Mouse (Mus musculus): ENCODE data around the gene Gm49776.

Gm49776 gene

DNA sequence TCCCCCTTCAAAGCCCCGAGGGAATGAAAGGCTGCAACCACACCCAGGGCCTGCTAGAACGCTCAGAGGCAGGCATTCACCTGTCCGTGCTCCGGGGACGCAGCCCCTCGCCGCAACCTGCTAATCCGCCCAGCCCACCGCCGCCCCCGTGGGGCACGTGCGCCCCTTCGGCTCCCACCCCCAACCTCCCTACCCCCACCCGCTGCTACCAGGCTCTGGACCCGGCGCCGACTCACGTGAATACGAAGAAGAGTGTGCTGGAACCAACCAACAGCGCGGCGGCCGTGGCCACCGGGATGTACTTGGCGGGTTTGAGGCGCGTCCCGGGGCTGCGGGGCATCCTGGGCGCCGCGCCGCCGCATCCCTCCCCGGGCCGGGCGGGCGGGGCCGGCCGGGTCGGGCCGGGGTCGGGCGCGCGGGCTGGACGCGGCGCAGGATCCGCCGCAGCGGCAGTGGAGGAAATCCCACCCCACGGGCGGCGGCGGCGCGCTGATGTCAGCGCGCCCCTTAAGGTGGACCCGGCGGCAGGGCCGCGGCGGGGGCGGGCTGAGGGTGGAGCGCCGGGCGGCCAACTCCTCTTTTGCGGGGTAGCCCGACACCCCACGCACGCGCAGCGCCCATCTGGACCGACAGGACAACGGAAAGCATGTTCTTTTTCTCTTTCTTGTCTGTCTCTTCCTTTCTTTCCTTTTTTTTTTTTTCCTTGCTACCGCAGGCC, 23.3 kb downstream of the Gm49776 start, which contains the start of gene Zdhhc8:
Gene Zdhhc8, minus strand, starts transcription at position 466 of the 718 bp plus-strand sequence.
- DNase-seq (ENCODE audit: low spot score in 2 of 2): peak; percentile 76 to 79

DNA sequence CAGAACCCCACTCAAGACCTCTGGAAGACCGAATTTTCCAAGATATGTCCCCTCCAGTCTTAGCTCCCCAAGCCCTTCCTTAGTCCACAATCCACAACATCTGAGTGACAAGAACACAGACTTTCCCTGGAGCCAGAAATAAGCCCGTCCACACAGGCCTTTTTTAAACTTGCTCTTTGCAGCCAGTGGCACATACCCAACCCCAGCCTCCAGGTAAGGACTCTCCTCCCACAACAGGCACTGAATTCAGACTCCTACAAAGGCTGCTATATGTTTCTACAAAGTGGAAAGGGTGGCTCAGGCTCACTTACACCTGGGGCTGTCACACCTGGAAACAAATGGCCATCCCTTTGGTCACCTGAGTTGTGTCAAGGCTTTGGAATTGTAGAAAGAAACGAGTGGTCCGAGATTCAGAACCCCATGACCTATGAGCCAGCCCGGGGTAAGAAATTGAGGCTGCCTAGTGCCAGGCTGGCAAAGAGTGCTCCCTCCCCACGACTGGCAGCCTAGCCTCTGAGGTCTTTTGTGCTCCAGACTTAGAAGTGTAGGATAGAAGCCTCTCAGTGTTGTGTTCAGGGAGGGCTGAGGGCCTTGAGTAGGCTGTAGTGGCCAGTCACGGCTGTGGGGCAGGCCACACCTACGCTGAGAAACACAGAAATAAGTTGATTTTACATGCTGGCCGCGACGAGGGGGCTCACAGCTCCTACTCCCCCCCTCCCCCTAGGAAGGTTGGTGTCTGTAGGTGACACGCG, 24.0 kb downstream of the Gm49776 start:
- DNase-seq (ENCODE audit: low spot score in 2 of 2): no peak

DNA sequence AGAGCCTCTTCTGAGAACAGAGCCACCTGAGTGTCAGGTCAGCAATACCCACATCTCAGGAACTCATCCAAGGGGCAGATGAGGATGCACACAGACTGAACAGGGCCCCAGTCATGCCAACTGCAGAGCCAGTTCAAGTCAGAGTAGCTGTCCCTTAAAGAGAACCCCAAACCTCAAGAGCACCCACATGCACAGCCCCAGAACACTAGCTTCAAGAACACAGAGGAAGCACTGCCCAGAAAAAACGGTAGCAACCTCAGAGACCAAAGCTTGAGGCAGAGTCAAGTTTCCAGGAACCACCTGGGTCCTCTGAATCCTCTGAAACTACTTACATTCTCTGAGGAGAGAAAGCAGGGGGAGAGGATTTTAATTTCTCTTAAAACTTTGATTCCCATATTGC, 24.7 kb downstream of the Gm49776 start:
- DNase-seq (ENCODE audit: low spot score in 2 of 2): no peak

DNA sequence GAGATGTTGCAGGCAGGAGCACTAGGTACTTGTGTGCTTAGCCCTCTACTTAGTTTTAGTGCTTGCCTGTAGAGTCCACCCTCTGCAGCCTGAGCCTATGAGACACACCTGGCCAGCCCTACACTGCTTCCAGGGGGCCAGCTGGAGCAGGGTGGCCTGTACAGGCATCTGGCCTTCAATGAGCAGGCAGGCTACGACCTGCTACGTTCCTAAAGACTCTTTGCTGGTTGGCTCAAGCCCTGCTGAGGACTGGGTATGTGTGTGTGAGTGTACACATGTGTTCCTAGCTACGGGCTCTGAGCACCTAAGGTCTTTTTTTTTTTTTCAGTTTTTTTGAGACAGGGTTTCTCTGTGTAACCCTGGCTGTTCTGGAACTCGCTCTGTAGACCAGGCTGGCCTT, 26.7 kb downstream of the Gm49776 start:
- DNase-seq (ENCODE audit: low spot score in 2 of 2): no peak

DNA sequence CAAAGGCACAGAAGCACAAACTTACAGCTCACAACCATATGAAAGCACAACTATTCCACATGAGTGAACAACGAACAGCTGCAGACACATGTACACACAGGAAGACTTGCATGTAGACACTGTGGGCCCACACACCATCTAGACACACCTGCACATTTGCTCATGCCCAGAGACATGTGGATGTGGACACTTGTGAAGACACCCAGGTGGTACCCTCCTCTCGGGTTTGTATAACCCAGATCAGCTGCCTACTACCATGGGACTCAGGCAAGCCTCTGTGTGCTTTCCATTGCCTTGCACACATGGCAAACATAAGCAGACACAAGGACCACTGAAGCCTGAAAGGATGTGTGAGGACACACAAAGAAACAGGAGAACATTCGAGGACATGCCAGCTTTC, 27.1 kb downstream of the Gm49776 start:
- DNase-seq (ENCODE audit: low spot score in 2 of 2): no peak

DNA sequence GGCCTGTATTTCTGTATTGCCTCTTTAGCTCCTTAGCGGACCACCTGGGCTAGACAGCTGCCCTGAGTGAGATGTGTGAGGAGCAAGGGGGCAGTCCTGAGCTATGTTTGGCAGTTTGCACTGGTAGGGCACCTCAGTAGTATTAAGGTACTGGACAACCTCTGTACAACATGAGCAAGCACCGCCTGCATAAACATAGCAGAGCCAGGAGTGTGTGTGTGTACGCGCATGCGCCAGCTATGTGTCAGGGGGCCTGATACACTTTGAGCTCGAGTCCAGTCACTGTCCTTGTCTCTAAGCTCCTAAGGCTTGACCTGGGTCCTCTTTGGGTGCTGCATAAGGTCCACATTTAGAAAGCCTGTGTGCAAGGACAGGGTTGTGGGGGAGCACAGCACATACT, 27.5 kb downstream of the Gm49776 start:
- no peak for DNase-seq (ENCODE audit: low spot score in 2 of 2)

DNA sequence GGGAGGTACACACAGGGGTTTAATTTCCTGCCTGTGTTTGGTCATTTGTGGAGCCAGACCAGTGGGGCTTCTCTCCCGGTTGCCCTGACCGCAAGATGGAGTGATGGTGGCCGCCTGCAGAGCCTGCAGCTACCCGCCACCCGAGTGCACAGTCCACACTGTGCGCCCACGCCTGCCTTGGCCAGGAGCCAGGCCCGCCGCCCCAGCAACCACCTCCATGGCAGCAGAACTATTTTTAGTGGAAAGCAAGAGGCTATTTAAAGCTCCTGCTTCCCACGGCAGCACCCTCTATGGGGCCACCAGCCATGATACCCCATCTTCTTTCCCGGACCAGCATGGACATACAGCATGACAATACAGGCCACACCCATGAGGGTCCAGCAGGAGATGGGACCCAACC, 28.5 kb downstream of the Gm49776 start:
- peak; percentile 89 to 95 for DNase-seq (ENCODE audit: low spot score in 2 of 2)

DNA sequence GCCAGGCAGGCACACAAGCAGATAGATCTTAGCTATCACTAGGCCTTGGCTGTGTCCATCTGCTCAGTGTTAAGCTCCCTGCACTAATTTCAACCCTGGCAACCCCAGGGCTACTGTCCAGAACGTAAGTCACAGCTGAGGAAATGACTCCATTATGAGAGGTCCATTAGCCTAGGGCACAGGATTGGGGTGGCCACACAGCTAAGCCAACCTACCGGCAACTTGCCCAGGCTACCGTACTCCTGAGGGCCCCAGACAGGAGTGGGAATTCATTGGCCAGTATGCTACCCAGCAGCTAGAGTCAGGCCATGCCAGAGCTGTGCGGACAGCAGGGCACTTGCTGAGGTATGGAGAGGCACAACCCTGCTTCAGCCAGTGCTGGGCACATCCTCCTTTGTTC, 29.3 kb downstream of the Gm49776 start:
- no peak for DNase-seq (ENCODE audit: low spot score in 2 of 2)

DNA sequence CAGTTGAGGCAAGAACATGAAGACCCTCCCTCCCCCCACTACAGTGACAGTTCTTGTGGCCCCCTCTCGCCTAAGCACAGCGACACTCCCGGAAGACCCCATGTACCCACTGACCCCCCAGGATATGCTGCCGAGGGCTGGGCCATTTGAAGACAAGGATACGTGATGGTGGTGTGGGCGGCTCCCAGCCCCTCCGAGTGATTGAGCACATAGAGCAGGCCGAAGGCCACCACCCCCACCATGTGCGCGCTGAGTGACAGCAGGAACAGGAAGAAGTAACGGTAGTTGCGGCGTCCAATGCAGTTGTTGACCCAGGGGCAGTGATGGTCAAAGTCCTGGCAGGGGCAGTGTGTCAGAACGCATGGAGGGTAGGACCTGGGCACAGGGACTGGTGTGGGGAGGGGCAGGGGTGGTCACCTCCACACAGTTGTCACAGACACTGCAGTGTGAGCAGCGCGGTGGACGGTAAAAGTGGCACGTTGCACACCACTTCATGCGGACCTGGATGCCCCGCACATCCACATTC, 30.2 kb downstream of the Gm49776 start:
- DNase-seq (ENCODE audit: low spot score in 2 of 2): no peak

DNA sequence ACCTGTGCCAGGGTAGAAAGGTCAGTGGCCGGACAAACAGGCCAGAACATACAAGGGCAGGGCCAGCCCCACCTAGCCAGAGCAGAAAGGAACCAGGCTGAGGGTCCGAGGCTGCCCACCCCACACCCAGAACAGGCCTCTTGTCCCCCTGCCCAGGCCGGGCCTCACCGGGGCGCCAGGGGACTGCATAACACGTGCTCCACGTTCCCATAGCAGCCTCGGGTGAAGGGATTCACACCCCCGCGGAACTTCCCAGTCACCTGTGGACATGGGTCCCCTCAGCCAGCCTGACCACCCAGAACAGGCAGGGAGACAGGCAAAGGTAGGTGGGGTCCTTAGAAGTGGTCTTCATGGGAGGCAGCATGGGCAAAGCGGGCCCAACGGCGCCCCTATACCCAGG, 30.9 kb downstream of the Gm49776 start:
- no peak for DNase-seq (ENCODE audit: low spot score in 2 of 2)

DNA sequence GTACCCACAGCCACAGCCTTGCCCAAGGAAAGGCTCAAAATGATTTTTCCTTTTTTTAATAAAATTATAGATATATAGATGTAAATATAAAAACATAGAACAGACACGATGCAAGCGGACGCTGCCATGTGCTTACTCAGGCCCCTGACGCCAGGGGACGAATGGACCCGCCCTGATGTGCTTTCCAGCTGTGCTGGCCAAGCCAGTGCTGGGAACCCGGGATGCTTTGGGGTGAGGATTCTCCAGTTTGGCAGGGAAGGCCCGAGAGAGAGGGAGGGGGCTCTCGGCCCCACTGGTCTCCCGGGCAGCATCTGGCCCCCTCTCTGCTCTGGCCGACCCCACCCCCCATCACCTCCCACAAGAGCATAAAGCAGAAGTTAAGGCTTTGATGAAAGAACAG, 35.9 kb downstream of the Gm49776 start:
- DNase-seq (ENCODE audit: low spot score in 2 of 2): no peak

DNA sequence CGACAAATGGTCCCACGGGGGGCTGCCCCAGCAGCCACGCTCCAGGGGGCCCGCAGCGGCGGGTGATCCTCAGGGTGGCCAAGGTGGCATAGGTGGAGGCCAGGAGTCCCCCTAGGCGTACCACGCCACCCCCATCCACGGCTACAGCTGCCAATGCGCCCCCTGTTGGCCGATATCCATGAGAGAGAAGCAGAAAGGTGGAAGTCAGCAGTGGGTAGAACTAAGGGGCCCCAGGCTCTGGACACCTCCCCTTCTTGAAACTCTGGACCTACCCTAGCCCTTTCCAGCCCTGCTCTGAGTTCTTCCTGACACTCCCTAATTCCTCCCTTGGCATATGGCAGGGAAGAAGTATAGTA, 36.6 kb downstream of the Gm49776 start:
- no peak for DNase-seq (ENCODE audit: low spot score in 2 of 2)

DNA sequence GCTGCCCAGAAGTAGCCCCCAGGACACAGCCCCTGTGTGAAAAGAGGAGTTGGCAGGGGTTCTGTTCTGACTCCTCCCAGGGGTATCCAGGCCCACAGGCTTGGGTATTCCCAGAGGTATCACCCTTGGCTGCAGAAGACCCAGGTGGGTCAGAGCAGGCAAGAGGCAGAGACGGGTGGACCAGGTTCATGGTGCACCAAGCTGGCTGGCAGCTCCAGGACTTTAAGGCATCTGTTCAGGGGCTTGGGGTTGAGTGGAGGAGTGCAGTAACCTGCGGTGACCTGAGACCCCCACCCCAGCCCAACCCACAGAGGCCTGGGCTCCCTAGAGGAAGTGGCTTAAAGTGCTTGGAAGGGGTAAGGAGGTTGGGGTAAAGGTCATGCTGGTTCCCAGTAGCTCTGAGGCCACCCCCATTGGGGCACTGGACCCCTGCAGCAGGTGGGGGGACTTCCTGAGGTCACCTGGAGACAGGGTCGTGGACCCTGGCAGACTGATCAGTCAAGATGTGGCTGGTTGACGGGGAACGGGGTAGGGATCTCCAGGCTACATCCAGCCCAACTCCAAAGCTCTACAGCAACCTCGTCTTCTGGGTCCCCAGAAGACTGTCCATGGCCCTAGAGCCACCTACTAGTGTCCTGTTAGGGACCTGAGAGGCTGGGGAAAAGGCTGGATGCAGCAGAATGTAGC, 37.1 kb downstream of the Gm49776 start:
- no peak for DNase-seq (ENCODE audit: low spot score in 2 of 2)

DNA sequence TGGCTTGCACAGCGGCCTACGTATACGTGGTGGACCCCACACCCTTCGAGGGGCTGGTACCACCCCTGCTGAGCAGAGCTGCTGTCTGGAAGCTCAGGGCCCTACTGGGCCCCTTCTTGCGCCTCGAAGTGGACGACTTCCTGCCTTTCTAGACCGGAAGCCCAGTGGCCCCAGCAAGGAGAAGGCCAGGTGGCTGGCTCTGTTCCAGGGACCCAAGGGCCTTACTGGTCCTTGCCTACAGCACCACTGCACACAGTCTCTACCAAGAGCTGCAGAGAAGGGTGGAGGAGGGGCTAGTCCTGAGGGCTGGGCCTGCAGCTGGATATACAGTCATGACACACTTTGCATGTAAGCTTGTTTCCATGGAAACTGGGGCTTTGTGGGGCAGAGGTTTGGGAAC, 38.1 kb downstream of the Gm49776 start:
- DNase-seq (ENCODE audit: low spot score in 2 of 2): no peak

DNA sequence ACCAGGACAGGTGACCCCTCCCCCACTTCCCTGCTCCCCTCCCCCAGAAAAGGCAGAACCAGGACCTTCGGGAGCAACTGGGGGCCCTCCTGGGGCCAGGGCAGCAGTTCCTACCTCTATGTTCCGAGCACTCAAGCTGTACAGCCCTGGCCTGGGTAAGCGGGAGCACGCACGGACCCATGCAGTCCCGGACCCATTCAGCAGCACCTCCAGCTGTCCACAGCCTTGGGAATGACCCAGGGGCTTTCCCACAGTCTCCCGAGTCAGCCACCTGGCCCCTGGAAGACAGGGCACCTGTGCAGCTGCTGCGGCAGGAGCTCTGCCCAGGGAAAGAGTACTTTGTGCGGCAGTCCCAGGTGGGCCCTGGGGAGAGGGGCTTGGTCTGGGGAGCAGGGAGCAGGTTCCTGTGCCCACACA, 39.5 kb downstream of the Gm49776 start:
- no peak for DNase-seq (ENCODE audit: low spot score in 2 of 2)

DNA sequence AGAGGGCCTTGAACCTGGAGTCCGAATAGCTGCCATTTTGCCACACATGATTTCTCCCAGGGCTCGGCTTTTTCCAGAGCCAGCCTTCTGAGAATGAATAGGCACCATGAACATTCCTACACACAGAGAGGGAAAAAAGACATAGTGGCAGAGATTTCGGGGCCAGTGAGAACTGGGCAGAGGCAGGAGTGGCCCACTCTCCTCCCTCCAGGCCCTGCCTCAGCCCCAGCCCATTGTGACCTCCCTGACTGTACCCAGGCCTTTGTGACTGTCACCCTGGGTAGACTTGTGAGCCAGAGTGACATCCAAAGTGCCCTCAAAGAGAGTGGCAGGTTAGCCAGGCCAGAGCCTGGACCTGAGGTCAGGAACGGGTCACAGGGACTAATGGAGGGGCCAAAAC, 40.5 kb downstream of the Gm49776 start, which contains the start of gene Ccdc188:
Gene Ccdc188, plus strand, starts transcription at position 301 of the 400 bp plus-strand sequence.
- no peak for DNase-seq (ENCODE audit: low spot score in 2 of 2)

DNA sequence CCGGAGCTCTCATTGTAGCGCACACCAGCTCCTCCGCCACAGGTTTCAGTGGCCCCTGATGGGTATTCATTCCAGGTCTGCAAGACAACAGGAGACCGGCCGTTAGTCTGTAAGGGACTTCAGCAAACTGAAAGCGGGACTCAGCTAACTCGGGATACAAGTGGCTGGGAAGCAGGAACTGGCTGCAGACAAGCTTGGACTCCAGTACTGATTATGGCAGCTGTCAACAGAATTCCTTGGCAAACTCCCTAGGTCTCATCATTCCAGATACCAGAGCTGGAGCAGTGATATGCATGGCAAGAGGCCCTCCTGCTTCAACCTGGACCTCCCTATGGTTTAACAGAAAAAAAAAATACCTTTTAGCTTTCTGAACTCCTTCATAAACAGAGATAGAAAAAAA, 43.3 kb downstream of the Gm49776 start:
- DNase-seq (ENCODE audit: low spot score in 2 of 2): no peak

DNA sequence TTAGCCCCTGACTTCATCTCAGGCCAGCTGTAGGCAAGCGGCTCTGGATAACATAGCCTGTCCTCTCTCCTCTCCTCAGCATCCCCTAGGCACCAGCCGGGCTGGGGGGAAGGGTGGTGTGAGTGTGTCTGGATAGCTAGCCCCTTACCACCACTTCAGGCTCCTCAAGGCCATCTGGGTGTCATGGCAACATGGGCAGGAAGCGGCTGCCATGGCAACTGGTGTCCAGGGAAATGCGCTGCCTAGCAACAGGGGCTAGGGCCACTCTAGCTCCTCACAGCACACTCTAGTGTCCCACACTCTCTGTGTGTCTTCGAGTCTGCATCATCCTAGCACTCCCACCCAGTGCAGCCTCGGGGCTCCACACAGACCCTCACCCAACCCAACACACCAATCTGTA, 44.4 kb downstream of the Gm49776 start:
- DNase-seq (ENCODE audit: low spot score in 2 of 2): peak; percentile 65 to 80

DNA sequence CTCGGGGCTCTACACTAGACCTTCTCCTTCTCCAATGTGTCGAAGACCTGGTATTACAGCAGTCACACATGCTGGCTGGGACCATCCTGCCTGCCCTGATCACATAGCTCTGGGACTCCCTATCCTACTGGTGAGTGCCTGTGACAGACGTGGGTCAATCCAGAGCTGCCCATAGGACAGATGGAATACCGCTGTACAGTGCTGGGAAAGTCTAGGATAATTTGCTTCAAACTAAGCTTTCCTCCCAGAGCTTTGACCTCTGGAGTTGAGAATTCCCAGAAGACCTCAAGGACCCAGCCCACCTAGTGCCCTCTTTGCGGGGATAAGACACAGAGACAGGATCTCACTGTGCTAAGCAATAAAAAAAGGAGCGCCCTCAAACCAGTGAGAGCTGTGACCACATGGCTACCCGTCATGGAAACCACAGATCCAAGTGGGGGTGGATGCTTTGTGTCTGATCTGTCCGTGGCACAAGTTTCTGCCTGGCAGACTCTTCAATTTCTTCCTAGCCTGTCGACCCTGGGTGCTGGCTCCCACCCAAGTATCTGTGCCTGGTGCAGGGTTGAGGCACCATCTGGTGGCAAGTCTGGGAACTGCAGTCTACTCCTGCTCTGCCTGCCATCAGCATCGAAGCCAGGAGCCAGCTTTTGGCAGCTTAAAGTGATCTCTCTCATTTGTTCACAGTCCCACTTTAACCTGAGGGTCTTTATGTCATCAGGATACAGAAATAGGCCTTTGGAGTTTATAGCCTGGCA, 46.5 kb downstream of the Gm49776 start:
- peak; percentile 95 for DNase-seq (ENCODE audit: low spot score in 2 of 2)

DNA sequence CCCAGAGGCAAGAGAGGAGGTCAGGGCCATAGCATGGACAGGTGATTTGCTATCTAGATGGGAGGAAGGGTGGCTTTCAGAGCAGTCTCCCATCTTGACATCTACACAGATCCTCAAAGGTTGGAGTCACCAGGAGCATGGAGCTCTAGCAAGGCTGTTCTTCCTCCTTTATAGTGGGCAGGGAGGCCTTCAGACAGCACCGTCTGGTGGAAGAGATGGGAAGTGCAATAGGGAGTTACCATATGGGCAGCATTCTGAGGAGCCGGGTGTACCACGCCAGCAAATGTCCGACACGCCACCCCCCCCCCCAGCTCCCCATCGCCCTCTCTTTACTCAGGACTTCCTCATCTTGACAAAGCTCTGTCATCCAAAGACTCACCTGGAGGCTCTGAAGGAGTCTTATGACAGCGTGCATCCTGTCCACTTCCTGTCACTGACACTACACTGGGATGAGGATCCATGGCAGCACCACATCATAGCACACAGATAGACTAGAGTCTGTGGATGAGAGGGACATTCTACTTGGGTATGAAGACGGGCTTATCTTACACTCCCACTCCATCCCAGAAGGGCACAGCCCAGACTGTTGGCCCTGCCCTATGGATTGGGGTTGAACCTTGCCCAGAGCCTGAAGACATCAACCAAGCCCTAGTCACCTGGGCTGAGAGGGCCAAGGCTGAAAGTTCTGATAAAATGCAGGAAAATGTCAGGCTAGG, 47.3 kb downstream of the Gm49776 start:
- DNase-seq (ENCODE audit: low spot score in 2 of 2): peak; percentile 75 to 84

DNA sequence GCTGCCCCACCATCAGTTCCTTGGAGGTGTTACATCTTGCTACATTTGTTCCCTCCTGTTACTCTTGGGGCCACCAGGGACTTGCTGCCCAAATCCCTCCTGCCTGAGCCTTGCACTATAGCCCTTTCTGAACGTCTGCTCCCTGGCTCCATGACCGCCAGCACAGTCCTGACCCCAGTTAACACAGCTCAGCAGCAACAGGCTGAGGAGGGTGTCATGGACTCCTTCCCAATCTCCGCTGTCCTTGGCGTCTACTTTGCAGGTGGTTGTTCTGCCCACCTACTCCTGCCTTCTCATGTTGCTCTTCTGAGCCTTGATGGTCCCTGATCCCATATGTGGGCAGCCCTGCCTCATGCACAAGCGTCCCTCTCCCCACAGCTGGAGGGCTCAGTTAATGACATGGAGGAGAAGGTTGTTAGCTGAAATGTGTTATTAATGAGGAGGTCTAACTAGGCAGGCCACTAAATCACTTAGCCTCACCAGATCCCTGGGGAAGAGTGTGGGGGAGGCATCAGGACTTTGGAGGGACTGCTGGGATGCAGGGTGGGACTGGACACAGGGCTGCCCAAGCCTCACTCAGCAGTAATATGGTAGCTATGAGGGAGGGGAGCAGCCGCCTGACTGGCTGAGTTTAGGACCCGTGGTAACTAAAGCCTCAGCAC, 54.6 kb downstream of the Gm49776 start:
- DNase-seq (ENCODE audit: low spot score in 2 of 2): no peak
